Mouse (Mus musculus) testis, adult 2 months (tissue): ENCODE measurements around the gene Entpd1.

Experiments used
- CTCF ChIP-seq: fragments of 200-500 bp; IDR thresholded peaks from 2 replicates; pipeline ENCODE4 v1.5.1; 2012; ENCODE audit warnings: low read depth, mild to moderate bottlenecking, inconsistent platforms, low read length, moderate library complexity; ENCODE audit not compliant: control insufficient read depth, insufficient read depth, insufficient replicate concordance
- POLR2A ChIP-seq: fragments of 200-500 bp; IDR thresholded peaks from 2 replicates; pipeline ENCODE4 v1.6.1; 2012; ENCODE audit warnings: low read depth, mild to moderate bottlenecking, inconsistent platforms, low read length, moderate library complexity; ENCODE audit not compliant: control insufficient read depth

DNA sequence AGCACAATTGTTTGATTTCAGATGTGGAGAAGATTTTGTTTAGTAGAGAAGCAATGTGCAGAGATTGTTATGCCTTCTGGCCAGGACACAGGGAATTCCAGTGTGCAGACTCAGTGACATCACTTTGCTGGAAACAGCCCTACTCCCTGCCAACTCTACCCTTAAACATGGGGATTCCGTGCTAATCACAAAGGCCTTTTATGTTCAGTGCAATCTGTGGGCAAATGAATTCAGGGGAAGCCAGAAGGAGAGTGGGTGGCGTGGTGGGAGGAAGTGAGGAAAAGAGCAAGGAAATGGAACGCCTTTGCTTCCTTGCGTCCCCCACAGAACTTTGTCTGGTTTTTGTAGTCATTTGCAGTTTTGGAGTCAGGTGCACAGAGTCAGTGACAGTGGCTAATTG lies 90.2 kb downstream of the Entpd1 start:
- TF ChIP-seq CTCF (no peak), POLR2A (no peak)
